Mouse (Mus musculus) brown adipose tissue, adult 24 weeks (tissue): ENCODE measurements around the gene Plcb2. TPM values are rescaled to one million over a fixed set of nuclear protein-coding genes. Genes with fewer than 3 reads are reported as not detected.

ENCODE experiments used
- H3K27ac ChIP-seq: fragments of 200-500 bp; replicated peaks from 2 replicates; pipeline ENCODE4 v1.5.1; 2012; ENCODE audit warnings: low read depth, mild to moderate bottlenecking, low read length
- H3K4me1 ChIP-seq: fragments of 200-500 bp; 2 replicates; pipeline ENCODE4 v1.6.1; 2012; ENCODE audit warnings: low read length, mixed read lengths; ENCODE audit not compliant: control insufficient read depth, insufficient read depth, insufficient read length
- H3K4me3 ChIP-seq: fragments of 200-500 bp; 2 replicates; pipeline ENCODE4 v1.5.1; 2012; ENCODE audit warnings: low read depth, mild to moderate bottlenecking, low read length, moderate library complexity; ENCODE audit not compliant: insufficient read depth
- polyA plus RNA-seq: library from polyadenylated mRNA; stranded (reverse); fragments of >200 nt; gene quantifications from 2 replicates; pipeline ENCODE4 v1.2.4, GENCODE M21; 2012; ENCODE audit not compliant: missing spikeins, insufficient read depth, insufficient read length

The Plcb2 gene
- 0.67 and 0.71 TPM in 2 replicates for polyA plus RNA-seq

- Histone ChIP-seq H3K4me3 (peak within 1 kb of the TSS; percentile 34), H3K4me1 (no peaks in the 10 kb centered on the region), H3K27ac (no peak within 1 kb of the TSS)
Observed at GRCm38 (mm10) chr2:118728337-118728736, at the start of gene Plcb2. TSS of gene Plcb2 (minus strand) at chr2:118728438.

- H3K27ac ChIP-seq, result no peak overlapping the region; the same call in 1 of the 2 replicates
Observed at GRCm38 (mm10) chr2:118776295-118776694, 48.1 kb upstream of the Plcb2 start.

GRCm38 (mm10) chr2:118775846-118776245, 47.6 kb upstream of the Plcb2 start:
- no peak overlapping the region for H3K4me3 ChIP-seq
- H3K27ac ChIP-seq, result no peak overlapping the region; the same call in 1 of the 2 replicates

More at GRCm38 (mm10) chr2:118776295-118776694, 48.1 kb upstream of the Plcb2 start:
- Histone ChIP-seq H3K4me3 (no peak overlapping the region), H3K4me1 (peaks cover 13% of the 10 kb centered on the region)

GRCm38 (mm10) chr2:118775396-118775795, 47.2 kb upstream of the Plcb2 start:
- Histone ChIP-seq H3K27ac (0 out of 2 replicates have a peak overlapping the region, but pooled peaks have one; percentile 2), H3K4me1 (peaks cover 13% of the 10 kb centered on the region), H3K4me3 (no peak overlapping the region)

More at GRCm38 (mm10) chr2:118775846-118776245, 47.6 kb upstream of the Plcb2 start:
- peaks cover 13% of the 10 kb centered on the region for H3K4me1 ChIP-seq

- Histone ChIP-seq H3K4me3 (no peak overlapping the region), H3K4me1 (peaks cover 13% of the 10 kb centered on the region), H3K27ac (no peak overlapping the region)
Observed at GRCm38 (mm10) chr2:118774536-118774935, 46.3 kb upstream of the Plcb2 start.

- no peak within 1 kb of the TSS for H3K27ac ChIP-seq
- peaks cover 13% of the 10 kb centered on the region for H3K4me1 ChIP-seq
- H3K4me3 ChIP-seq, result no peak within 1 kb of the TSS
Observed at GRCm38 (mm10) chr2:118772158-118772874, 44.1 kb upstream of the Plcb2 start, which contains the start of gene Phgr1. TSS of gene Phgr1 (plus strand) at chr2:118772769.

GRCm38 (mm10) chr2:118766041-118767033, 38.1 kb upstream of the Plcb2 start:
- H3K4me3 ChIP-seq, result no peak overlapping the region
- no peak overlapping the region for H3K27ac ChIP-seq
- peaks cover 13% of the 10 kb centered on the region for H3K4me1 ChIP-seq

- peaks cover 18% of the 10 kb centered on the region for H3K4me1 ChIP-seq
- H3K4me3 ChIP-seq, result no peak overlapping the region
- H3K27ac ChIP-seq, result no peak overlapping the region
Observed at GRCm38 (mm10) chr2:118764875-118765274, 36.6 kb upstream of the Plcb2 start.

- Histone ChIP-seq H3K4me1 (peaks cover 23% of the 10 kb centered on the region), H3K4me3 (no peak overlapping the region), H3K27ac (peak overlapping the region; percentile 89)
Observed at GRCm38 (mm10) chr2:118764094-118764831, 36.0 kb upstream of the Plcb2 start.

GRCm38 (mm10) chr2:118763469-118763868, 35.2 kb upstream of the Plcb2 start:
- Histone ChIP-seq H3K4me1 (peaks cover 27% of the 10 kb centered on the region), H3K4me3 (no peak overlapping the region), H3K27ac (peak overlapping the region; percentile 89)

GRCm38 (mm10) chr2:118762784-118763148, 34.5 kb upstream of the Plcb2 start:
- H3K27ac ChIP-seq, result peak overlapping the region; percentile 89
- peaks cover 27% of the 10 kb centered on the region for H3K4me1 ChIP-seq
- peak overlapping the region; percentile 60 for H3K4me3 ChIP-seq

GRCm38 (mm10) chr2:118761906-118762783, 33.9 kb upstream of the Plcb2 start, which contains the start of gene Ccdc9b:
TSS of gene Ccdc9b (minus strand) at chr2:118762661.
- Histone ChIP-seq H3K4me1 (peaks cover 29% of the 10 kb centered on the region), H3K4me3 (peak within 1 kb of the TSS; percentile 60), H3K27ac (peak within 1 kb of the TSS; percentile 96)

GRCm38 (mm10) chr2:118761358-118761757, 33.1 kb upstream of the Plcb2 start:
- Histone ChIP-seq H3K4me1 (peaks cover 30% of the 10 kb centered on the region), H3K4me3 (peak overlapping the region; percentile 60), H3K27ac (peak overlapping the region; percentile 96)
